Mouse (Mus musculus) left cerebral cortex, adult 8-10 months (tissue): ENCODE data around the gene Fkbp6. TPM values are rescaled to one million over a fixed set of nuclear protein-coding genes. Genes with fewer than 3 reads are reported as not detected.
A peak's percentile ranks its signal among the peaks of the same experiment; 100 is the strongest.

Experiments used
- DNase-seq, 2 experiments: peaks; one replicate each; pipeline ENCODE4 v3.0.0; 2022; ENCODE audit warnings: low spot score in 2 of 2
- total RNA-seq, 4 experiments: library from RNA; stranded (reverse); gene quantifications; 2 replicates each; pipeline ENCODE4 v1.2.4; 2022

The Fkbp6 gene
- total RNA-seq, 4 experiments from 2014 or later = 0.78 TPM; not detected in 3

DNA sequence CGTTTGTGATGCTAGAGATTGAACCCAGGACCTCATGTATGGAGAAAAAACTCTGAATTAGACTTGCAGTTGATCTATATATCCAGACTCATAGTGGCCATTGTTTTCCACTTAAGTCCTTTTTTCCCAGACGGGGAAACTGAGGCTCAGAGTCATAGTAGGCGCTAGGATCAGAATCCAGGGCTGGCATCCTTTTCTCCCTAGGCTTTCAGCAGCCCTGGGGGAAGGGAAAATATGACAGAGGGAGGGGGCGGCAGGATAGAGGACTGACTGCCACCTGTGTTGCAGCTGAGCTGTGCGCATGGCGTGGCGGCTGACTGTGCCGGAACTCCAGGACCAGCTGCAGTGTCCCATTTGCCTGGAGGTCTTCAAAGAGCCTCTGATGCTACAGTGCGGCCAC is 3.2 kb upstream of the Fkbp6 start, which contains the start of gene Trim50:
Trim50 (plus strand) TSS at position 301 of the 400 bp plus-strand sequence.
- no peak for DNase-seq

DNA sequence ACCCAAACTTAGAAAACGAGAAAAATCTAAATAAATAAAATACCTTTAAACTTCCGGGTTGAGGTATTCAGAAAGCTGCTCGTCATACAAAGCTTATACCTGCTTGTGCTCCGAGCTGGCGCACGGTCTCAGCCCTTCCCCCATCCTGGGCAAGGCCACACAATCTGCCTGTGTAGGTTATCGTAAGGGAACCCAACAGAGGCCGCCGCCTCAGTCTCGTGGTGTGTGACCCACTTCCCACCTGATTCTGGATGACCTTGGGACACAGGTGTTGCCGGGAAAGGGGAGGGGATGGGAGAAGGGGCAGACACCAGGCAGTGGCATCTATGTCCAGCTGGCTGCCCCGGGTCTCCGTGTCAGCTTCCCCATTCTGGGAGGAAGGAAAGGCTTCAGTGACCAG is 1.8 kb upstream of the Fkbp6 start:
- no peak for DNase-seq

DNA sequence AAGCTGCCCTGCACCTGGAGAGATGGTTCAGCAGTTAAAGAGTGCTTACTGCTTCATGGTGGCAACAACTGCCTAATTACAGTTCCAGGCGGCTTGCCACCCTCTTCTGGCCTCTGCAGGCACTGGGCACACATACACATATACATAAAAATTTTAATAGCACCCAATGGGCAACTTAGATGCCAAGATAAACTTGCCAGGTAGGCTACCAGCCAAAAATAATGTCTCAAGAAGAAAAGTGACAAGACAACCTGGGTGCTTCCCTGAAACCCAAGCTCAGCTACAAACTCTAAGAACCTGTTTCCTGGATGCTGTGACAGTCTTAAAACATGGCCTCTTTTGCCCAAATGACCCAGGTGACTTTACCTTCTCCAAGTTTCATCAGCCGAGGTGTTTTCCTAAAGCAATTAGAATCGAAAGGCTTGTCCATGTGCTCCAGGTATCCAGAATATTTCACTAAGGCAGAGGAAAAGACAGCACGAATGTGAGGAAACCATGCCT is 2.3 kb downstream of the Fkbp6 start:
- no peak for DNase-seq

DNA sequence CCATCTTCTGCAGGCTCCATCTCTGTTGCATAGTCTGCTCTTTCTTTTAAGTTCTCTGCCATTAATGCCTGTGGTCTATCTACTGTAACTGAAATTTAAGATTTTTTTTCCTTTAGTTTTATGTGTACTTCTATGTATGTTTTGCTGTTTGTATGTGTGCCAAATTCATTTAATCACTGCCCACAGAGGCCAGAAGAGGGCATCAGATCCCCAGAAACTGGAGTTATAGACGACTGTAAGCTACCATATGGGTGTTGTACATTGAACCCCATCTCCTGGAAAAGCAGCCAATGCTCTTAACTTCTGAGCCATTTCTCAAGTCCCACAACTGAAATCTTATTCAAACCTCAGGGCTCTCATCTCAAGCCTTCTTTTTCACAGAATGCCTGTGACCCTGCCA is 3.4 kb downstream of the Fkbp6 start:
- DNase-seq = no peak

DNA sequence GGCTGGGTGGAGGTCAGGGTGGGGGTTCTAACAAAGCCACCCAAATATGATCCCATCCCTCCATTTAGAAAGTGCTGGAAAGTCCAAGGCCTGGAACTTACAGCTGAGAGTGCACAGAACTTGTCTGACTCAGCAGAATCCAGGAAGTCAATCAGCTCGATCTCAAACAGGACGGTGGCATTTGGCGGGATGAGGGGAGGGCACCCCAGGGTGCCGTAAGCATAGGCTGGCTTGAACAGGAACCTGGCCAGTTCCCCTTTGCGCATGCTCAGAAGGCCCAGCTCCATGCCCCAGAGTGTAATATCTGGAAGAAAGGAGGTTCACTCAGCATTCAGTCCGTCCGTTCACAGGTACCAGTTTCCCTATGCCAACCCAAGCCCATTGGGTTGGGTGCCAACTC is 3.9 kb downstream of the Fkbp6 start:
- no peak for DNase-seq

DNA sequence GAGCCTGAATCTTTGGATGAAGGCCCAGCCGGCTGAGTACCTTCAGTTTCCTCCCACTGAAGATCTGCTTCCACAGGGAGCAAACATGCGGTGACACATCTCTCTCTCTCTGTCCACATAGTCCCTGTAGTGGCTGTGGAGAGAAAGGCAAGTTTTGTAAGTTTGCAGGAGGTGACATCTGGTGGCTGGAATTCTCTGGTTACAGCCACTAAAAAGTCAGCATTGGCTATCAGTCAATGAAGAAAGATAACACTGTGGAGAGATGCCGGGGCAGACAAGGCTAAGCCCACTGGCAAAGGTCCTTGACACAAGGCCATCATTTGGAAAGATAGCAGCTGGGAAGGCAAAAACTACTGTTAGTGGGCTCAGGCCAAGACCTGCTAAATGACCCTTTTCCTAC is 12.3 kb downstream of the Fkbp6 start:
- no peak for DNase-seq

DNA sequence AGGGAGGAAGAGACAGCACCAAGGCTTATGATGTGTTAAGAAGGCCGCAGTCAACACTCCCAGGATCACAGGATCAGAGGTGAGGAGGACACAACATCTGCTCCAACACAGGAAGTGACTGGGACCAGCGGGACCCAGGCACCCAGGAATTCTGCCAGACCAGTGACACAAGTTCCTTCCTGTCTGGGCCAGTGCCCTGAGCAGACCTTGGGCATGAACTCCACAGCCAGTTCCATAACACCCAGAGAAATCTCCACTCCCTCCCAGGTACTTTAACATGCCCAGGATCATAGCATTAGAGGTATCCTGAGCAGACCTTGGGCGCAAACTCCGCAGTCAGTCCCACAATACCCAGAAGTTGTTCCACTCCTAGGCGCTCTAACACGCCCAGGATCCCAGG is 18.7 kb downstream of the Fkbp6 start:
- DNase-seq = no peak

DNA sequence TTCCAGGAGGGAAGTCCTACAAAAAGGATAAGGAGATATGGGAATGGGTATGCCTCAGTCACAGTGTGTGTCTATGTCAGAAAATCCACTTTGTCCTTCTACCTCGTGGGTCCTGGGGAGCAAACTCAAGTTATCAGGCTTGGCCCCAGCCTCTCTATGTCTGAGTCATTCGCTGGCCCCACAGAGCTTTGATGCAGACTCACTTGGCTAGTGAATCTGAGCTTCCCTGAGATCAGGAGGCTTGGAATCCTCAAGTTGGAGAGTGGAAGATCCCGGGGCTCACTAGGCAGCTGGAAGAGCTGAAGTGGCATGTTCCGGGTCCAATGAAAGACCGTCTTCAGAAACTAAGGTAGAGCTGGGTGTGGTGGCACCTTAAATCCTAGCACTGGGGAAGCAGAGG is 19.6 kb downstream of the Fkbp6 start:
- no peak for DNase-seq

DNA sequence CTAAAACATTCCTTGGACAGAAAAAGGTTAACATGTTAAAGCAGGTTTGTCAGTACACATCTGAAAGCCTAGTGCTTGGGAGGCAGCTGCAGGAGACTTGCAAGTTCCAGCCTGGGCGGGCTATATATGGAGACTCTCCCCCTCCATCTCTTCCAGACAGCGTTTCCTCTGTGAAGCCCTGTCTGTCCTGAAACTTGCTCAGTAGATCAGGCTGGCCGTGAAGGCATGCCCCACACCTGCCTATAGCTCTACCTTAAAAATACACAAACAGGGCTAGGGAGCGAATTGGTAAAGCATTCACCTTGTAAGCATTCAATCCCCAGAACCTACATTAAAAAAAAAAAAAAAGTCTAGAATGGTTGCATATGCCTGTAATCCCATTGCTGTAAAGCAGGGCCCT is 20.4 kb downstream of the Fkbp6 start:
- no peak for DNase-seq

DNA sequence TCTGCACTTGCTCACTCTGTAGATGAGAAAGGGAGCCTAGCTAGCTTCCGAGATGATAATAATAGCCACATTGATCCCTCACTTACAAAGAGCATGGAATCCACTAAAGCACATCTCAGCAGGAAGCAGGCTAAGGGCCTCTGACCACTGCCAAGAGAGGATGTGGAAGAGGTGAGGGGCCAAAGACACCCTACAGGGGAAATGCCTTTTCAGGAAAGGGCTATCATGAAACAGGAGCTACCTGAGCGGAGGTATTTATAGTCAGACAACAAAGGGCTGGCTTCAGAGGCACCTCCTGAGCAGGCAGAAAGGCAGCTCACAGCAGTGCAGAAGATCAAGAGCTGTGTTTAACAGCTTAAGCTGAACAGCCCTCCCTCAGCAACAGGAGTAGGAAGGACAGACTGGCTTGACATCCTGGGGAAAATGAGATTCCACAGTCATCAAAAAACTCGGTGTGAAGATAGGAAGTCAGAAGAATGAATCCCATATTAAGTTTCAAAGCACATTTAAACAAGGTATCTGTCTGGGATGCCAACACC is 23.7 kb downstream of the Fkbp6 start:
- DNase-seq = no peak

DNA sequence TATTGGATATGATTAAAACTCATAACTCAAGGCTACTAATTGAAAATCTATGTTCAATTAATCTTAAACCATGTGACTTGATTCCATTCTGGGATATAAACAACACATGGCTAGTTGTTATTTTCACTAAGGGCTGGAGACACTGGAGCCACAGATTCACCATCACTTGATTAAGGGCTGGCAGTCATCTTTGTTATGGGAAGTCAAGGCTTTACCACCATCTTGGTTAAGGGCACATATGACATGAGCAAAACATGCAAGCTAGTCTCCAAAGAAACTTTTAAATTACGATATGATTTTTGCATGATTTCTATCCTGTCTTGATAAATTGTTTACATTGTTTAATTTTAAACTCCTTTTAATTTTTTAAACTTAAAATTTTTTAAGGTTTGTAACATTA is 27.6 kb downstream of the Fkbp6 start:
- no peak for DNase-seq

DNA sequence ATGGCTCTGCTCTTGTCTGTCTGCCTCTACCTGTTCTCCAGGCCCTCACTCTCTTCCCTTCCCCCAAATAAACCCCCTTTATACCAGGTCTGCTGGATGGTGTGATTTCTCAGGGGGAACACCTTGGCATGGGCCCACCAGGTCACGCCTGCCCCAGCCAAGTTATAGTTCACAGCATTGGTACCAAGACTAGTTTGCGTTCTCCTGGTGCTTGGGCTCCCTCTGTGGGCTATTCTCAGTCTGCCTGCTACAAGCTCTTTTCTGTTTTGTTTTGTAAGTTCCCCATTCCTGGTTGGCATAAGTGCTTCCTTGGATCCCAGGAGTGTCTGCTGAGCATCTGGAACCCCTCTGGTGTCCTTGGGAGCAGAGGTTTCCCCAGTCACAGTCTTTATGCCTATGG is 30.0 kb downstream of the Fkbp6 start:
- DNase-seq = no peak

DNA sequence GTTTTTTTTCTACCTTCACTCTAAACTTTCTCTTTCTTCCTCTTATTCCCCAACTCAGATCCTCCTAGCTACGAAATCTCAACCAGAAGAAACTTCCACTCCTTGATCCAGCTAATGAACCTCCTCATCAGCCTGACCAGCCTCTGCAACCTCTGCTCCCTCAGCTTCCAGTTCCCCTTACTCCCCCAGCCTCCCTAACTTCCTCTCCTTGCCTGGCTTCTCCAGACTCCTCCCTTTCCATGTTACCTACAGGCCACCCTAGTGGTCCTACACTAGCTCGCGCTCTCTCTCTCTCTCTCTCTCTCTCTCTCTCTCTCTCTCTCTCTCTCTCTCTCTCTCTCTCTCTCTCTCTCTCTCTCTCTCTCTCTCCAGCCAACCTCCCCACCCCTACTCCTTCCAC is 33.7 kb downstream of the Fkbp6 start:
- no peak for DNase-seq

DNA sequence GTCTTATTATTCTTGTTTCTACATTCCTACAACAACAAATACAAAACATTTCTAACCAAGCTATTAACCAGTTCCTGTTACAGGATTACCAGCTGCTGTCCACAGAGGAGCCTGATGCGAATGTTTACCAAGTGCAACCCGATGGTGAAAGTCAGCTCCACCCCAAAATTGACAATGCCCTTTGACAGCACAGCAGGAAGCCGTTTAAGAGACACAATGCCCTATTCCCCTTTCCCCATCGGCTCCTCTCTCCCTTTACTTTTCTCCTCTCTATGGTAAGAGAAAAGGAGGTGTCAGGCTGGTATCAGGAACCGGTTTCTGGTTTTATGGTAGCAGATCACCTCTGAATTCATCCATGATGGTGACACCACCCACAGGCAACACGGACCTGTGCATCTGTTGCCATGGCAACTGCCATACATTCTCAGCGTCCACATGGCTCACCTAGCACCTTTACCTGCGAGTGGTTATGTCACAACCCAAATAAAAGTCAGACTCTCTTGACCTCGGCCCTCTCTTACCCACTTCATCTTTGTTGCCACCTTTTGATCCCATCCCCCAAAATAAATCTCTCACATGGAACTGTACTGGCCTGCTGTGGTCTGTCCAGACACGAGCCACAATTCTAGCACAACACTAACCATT is 43.4 kb downstream of the Fkbp6 start:
- no peak for DNase-seq

DNA sequence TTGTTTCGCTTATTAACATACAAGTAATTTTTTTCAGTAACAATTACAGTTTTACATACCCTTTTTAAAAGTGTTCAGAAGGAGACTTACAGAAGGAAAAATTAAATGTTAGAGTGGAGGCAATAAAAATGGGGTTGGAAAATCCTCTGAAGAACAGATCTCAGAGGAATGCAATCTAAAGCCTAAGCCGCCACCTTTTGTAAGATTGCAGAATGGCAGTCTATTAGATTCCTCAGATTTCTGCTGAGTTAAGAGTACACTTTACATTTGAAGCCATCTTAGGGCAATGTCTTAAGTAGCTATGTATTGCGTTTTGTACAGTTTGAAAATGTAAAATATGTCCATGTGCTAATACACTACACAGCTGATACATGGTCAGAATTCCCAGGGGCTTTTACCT is 47.4 kb downstream of the Fkbp6 start:
- no peak for DNase-seq

DNA sequence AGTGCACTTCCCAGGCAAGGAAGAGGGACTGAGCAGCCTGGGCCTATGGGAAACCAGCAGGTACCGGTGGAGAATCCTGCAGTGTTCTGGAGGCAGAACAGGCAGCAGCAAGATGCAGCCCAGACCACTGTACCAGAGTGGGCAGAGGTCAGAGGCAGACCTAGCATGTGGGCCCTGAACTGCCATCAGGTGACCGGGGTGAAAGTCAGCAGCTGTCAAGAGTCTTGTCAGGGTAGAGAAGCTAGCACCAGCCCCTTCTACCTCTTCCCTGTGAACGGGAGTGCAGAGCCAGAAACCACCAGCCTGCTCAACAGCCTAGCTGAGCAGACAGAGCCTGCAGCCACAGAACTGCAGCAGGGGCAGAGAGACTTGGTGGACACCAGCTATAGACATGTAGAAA is 47.9 kb downstream of the Fkbp6 start:
- DNase-seq = no peak

DNA sequence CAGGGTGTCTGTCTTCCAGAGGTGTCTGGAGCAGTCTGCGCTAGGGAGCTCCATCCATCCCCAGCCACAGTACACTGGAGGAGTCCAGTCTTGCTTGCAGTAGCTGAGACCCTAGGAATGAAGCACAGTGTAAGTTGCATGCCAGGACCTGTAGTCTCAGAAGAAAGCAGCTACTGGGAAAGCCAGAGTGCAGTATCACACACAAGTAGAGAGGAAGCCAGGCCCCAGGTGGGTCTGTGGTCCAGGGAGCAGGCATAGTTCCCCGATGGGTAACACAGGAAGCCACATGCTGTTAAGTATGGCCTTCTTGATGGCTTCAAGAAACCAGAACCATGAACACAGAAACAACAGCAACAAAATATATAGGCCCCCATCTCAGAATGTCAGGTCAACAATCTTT is 57.8 kb downstream of the Fkbp6 start:
- DNase-seq = no peak

DNA sequence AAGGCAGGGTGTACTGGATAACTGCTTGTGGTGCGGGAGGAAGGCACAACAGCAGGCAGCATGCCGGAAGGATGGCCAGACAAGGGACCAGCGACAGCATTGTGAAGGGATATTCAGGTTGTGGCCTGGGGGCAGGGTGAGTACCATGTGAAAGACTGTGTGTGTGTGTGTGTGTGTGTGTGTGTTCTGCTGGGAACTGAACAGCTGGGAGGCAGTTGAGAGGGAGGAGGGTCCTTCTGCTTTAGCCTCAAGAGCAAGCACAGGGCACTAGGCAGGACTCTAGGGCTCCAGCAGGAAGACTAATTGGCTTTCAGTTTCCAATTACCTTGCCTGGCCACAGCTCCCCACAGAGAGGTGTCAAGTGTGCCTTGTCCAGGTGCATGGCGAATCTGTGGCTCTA is 58.7 kb downstream of the Fkbp6 start:
- DNase-seq = no peak

DNA sequence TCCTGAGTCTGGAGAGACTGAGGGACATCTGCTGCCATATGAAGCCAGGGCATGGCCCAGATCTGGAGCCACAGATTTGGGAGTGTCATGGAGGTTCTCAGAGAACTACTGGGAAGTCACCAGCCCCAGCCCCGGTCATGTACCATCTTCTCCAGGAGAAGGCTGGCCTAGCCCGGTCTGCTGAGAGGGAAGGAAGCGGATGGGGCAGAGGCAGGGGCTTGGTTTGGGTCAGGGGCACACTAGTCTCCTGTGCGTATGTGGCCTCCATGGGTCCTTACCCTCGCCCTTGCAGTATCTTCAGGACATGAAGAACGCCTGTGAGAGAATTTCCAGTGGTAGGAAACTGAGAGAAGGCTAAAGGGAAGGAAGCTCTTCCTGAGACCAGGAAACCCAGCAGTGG is 59.1 kb downstream of the Fkbp6 start:
- DNase-seq = no peak

DNA sequence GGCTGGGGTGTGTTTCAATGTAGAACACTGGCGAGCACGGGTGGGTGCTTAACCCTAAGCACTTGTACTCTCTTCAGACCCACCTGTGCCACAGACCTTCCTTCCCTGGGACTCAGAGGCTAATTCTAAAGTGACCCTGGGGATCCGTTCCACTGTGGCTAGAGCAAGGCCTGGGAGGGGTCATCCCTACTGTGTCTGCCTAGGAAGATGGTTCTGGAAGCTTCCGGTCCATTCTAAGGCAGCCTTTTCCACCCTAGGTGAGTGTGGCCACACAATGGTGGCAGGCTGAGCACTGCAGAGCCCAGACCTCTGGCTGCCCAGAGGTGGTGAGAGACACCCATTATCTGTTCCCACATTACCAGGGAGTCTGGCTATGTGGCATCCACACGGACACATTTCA is 62.9 kb downstream of the Fkbp6 start:
- DNase-seq = no peak

DNA sequence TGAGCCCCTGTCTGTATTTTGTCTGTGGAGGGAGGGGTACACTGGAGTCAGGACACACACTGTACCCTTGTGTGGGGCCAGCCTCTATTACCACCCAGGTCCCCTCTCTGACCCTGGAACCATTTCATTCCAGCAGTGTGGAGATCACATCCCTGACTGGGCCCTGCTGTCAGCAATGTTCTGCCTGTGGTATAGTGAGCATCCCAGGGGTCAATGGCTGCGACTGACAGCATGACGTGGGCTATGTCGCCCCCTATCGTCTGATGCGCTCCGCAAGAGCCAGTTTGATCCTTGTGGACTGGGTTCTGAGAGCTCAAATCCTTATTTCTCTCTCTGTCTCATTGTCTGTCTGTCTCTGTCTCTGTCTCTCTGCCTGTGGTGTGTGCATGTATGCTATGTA is 63.7 kb downstream of the Fkbp6 start:
- DNase-seq = peak; percentile 22 to 52

DNA sequence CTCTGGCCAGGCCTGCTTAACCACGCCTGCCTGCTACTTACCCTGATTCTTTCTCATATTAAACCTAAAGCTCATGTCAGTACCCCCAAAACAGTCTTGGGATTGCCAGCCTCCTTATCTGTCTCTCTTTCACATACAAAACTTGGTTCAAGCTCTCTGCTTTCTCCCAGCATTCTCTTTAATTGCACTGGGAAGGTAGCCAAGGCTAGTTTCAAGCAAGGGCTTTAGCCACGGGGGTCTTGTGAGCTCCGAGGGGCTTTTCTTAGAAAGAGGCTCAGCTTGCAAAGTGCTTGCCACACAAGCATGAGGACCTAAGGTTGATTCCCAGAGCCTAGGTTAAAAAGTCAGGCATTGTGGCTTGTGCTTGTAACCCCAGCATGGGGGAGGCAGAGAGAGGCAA is 64.6 kb downstream of the Fkbp6 start:
- DNase-seq = no peak

DNA sequence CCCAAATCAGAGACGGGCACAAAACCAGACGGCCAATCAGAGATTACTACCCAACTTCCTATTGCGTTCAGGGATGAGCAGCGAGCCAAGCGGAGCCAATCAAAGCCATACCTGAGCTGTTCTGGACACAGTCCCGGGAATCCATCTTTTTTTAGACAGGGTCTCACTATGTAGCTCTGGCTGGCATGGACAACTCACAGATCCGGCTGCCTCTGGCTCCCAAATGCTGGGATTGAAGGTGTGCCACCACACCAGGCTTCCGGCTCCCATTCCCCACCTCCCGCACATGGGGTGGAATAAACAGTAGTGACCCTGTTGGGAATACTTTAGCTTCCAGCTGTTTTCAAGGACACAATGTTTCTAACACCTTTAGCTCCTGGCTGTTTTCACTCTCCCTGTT is 69.6 kb downstream of the Fkbp6 start:
- DNase-seq = no peak

DNA sequence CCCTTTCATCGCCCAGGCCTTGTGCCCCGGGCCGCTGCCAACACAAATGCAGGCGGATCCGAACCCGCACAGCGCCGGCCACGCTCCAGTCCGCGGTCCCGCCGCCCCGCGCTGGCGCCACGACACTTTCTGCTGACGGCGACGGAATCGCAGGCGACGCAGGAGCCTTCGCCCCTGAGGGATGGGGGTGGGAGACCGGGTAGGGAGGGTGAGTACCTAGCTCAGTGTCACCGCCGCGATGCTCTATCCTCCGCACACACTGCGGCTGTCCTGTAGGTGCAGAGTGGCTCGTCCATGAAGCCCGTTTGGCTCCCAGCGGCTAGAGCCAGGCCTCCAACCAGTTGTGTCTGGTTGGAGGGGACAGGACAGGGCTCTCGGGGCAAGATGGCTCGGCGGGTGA is 73.2 kb downstream of the Fkbp6 start:
- DNase-seq = no peak
